Mouse (Mus musculus): ENCODE measurements at regions not wholly inside any gene's neighbourhood (a gene's known extent, or its start where the extent isn't known, plus 50 kb on each side); places are given as distances from the start of the nearest gene placed in this dataset.
"Not testable (repeated sequence)": the region's sequence is repeated elsewhere in the genome, so short reads cannot be mapped to it uniquely, and the experiment has no call there.

DNA sequence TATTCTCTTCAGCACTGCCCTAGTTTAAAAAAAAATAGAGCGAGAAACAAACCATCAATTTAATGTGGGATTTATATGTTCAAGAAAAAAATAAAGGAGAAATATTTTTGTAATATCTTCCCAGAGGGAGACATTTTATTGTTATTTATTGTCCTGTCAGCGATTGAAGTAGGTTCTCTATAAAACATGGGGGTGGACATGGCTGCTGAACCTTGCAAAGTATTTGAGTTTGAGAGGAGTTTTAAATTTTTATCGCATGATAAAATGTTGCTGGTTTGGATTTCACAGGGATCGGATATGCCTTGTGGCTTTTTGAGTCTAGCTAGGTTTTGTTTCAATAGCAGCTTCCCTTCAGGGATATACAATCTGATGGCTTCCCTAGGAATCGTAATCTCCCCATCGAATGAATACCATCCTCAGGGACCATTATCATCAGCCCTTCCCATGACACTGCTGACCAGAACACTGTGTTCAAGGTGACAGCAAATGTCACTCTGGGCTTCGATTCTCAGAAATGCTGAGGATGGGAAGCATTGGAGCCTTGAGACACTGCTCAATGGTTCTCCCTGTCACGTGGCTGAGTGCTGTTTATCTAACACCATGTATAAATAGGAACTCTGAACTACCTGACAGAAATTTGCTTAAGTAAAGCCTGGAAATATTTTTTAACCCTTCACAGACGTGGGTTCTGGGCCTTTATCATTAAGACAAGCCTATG lies 228.1 kb upstream of the Tram1l1 start:
- no peak for ATAC-seq (replicated peaks; ENCODE audit: low FRiP score, poor library complexity, severe bottlenecking)

DNA sequence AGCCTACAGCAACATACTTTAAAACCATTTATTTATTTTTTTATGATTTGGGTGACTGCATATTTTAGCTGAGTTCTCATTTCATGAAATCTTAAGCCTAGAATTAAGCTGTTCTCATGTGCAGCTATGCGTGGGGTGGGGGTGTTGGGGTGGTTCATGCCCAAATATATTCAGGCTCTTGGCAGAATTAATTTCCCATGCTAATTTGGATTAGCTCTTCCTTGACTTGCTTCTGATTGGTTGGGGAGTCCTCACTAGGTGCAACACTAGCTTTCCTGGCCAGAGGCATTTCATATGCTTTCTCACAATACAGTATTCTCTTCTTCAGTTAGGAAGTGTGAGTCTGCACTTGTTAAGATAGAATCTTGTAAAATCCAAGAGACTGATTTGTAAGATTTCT lies 206.7 kb upstream of the Tram1l1 start:
- no peak for ATAC-seq (replicated peaks; ENCODE audit: low FRiP score, poor library complexity, severe bottlenecking)

DNA sequence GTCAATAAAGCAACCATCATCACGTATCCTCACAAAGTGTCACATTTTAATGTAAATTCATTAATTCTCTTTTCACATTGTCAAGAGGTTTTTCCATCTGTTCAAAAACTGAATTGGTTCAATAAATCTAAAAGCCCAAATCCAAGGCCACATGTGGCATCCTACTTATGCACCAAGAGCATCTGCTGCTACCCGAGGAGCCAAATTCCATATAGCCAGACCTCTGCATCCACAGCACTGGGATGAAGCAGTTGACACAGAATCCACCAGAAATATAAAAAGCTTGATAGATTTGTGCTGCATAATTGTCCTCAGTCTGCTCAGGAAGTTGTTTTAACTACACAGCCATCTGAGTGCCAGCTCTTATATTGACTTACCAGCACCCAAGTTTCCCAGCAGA lies 164.4 kb upstream of the Tram1l1 start:
- no peak for ATAC-seq (replicated peaks; ENCODE audit: low FRiP score, poor library complexity, severe bottlenecking)

DNA sequence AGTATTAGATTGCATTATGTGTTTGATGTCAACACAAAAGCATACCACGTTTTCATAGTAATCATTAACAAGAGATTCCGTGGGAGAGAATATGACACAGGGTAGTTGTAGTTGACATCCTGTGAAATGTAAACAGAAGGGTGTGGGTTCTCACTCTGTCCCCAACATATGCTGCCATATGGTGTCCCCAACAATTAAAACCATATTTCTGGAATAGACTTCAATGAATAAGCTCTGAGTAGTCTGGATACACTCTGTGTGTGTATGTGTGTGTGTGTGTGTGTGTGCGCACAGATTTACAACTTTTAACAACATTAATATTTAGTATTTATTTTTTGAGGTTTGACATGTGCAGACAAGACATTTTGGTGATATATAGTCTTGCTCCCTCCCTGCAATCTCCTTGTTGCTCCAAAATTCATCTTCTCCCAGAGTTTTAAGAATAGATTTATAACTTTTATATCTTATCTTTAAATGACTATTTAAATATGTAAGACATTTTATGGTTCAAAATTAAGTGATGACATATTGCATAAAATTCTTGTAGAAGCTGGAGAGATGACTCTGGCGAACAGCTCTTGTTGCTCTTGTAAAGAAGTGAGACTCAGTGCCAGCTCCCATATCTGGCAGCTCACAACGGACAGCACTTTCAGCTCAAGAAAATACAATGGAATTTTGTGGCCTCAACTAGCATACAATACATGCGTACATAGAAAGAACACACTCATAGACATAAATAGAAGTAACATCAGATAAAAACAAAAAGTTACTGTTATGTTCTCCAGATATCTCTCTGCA lies 162.6 kb upstream of the Tram1l1 start:
- no peak for ATAC-seq (replicated peaks; ENCODE audit: low FRiP score, poor library complexity, severe bottlenecking)

DNA sequence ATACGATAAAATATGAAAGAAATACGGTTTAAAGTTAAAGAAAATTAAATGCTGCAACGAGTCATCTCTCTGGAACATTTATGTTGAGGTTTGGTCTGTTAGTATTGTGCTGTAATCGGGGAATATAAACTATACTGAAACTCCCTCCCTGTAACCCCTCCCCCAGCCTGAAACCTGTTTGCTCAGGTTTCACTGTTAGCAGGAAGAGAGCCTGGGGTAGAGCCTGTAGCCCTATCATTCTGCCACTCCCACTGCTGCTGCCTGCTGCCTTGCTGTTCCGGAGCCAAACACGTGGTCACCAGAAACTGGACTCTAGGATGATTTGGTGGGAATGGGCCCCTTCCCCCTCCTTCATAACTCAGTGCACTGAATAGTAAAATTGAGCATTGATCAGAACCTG lies 127.3 kb upstream of the Tram1l1 start:
- not testable (repeated sequence) for ATAC-seq (replicated peaks; ENCODE audit: low FRiP score, poor library complexity, severe bottlenecking)

DNA sequence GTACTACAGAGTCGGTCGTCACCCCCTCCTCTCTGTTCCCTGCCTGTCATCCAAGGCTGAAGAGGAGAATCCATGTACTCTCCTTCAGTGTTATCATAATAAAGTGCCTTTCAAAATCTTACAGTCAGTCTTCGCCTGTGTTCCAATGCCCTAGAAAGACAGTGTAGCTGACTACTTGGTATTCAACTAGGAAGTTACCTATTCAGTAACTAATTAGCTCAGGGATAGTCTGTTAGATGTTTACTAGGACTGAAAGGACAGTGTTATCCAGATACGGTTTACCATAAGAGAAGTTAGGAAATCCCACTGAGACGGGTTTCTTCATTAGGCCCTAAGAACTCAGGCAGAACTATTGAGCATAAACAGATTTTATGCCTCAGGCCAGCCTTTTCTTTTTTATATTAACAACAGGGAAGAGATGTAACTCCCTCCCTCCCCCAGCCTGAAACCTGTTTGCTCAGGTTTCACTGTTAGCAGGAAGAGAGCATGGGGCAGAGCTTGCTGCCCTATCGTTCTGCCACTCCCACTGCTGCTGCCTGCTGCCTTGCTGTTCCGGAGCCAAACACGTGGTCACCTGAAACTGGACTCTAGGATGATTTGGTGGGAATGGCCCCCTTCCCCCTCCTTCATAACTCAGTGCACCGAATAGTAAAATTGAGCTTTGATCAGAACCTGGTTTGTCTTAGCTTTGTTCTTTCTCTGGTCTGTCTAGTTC lies 120.3 kb upstream of the Tram1l1 start:
- not testable (repeated sequence) for ATAC-seq (replicated peaks; ENCODE audit: low FRiP score, poor library complexity, severe bottlenecking)

DNA sequence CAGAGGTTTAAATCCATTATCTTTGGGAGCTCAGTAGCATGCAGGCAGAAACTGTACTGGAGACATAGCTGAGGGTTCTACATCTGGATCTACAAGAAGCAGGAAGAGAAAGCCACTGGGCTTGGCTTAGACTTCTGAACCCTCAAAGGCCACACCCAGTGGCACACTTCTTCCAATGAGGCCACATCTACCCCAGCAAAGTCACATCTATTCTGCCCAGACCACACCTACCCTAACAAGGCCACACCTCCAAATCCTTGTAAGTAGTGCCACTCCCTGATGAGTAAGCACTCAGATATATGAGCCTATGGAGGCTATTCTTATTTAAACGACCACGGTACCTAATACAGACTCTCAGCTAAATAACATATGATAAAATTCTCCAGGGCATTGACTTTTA lies 103.5 kb upstream of the Tram1l1 start:
- ATAC-seq (replicated peaks; ENCODE audit: low FRiP score, poor library complexity, severe bottlenecking), result no peak

DNA sequence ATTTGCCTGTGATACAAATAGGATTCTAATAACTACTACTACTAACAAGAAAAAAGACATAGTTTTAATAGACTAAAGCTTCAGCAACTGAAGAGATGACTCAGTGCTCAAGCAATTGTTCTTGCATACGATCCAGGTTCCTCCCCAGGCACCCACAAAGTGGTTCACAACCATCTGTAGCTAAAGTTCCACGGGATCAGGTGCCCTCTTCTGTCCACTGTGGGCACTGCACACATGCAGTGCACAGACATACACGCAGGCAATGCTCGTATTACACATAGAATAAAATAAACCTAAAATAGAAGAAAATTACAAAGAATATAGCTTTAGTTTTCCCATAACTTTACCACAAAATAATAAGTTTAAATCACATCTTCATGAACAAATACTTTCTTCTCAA lies 94.7 kb upstream of the Tram1l1 start:
- no peak for ATAC-seq (replicated peaks; ENCODE audit: low FRiP score, poor library complexity, severe bottlenecking)

DNA sequence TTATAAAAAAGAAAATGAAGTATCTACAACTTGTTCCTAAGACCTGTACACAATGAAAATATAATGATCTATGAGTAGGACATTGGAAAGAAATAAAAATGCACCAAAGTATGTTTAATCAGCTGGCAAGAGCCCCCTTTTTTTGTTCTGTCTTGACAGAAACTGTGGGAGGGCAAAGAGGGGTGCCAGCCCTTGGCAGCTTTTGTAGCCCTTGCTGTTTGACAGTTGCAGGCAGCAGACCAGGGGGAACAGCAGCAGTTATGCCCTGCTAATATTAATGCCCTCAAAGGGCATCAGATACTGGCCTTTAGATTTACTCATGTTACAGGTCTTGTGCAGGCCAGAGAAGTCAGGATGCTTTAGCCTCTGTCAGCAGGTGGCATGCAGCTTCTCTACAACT lies 93.0 kb upstream of the Tram1l1 start:
- ATAC-seq (replicated peaks; ENCODE audit: low FRiP score, poor library complexity, severe bottlenecking), result no peak

DNA sequence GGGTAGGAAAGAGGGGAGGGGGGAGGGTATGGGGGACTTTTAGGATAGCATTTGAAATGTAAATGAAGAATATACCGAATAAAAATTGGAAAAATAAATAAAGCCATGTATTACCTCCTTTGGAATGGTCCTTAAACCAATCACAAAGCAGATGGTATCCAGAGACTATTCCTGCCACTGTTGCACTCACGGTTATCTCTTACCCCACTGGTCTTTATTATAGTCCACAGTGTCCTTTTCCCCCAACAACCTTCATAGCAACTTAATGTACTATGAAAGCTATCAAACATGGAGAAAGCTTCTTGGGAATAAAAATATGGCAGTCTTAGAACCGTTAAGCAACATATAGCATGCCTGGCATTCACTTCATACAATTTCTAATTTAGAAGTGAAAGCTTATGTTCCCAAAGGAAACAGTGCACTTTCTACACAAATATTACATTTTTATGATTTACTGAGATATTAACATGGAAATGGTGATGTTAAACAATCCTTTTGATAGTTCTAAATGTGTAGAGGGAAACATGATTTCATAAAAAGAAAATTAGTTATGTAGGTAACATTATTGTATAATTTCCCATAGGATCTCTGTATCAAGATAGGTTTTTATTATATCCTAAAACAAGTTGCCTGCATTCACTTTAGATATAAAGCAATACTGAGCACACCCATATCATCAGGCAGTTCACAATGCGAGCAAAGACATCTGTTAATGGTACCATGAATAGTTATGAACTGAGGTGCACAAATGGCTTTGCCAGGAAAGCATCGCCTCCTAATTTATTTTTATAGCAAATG lies 79.5 kb upstream of the Tram1l1 start:
- no peak for ATAC-seq (replicated peaks; ENCODE audit: low FRiP score, poor library complexity, severe bottlenecking)

DNA sequence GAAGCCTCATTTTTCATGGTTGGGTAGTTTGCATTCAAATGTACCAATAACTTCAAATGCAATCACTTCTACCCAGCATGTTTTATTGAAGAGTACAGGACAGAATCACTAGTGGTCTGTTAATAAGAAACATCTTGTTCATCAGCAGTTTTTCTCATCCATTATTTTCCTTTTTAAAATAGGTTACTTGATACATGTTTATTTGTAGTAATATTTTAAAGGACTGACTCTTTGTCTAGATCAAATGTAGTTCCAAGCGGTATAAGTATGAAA lies 79.0 kb upstream of the Tram1l1 start:
- no peak for ATAC-seq (replicated peaks; ENCODE audit: low FRiP score, poor library complexity, severe bottlenecking)

DNA sequence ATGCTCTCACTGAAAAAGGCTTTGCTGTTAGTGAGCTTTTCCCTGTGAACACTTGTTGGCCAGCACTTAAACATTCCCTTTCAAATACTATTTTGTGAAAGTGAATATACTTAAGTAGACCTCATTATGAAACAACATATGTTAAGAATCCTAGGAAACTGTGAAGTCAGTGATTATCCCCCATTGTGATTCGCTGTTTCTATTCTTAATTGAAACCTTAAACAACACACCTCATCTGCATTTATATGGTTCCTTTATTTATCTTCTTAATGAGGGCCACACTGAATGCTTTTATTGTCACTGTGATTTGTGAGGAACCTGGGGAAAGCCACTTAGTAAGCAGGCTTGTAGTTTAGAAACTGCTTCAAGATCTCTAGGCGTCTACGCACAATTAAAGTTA lies 58.5 kb upstream of the Tram1l1 start:
- no peak for ATAC-seq (replicated peaks; ENCODE audit: low FRiP score, poor library complexity, severe bottlenecking)

DNA sequence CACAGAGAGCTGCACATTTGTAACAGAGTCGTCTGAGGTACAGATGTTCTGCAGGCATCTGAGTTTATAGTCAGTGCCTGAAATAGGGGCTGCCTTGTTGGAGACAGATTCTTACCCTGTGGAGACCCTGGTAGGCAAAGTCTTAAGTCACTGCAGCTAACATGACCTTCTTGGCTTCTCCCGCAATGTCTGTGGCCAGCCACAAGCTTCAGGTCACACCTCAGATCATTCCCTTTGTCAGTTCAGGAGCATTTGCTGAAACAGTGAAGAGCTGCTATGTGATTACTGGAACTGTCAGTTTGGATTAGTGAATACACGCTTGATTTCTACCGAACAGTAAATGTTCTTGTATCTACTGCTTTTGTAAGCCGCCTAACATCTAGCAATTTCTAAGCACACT lies 53.8 kb upstream of the Tram1l1 start:
- no peak for ATAC-seq (replicated peaks; ENCODE audit: low FRiP score, poor library complexity, severe bottlenecking)

DNA sequence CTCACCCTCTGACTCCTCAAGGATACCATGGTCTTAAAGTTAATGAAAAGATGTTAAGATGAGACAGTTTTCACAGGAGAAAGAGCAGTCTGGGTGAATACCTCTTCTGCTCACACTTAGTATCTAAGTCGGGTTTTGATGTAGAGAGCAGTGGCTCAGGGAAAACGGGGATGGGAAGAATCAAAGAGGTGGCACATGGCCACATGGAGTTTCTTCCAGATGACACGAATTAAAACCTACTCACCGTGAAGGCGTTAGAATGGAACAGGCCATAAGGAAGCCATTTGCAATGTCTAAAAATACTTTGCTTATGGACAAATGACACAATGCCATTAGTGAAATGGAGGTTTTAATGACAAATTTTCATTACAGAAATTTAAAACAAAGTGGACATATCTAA lies 50.1 kb upstream of the Tram1l1 start:
- no peak for ATAC-seq (replicated peaks; ENCODE audit: low FRiP score, poor library complexity, severe bottlenecking)
